Mouse (Mus musculus) ES-E14 (cell line): ENCODE measurements at regions not wholly inside any gene's neighbourhood (a gene's known extent, or its start where the extent isn't known, plus 50 kb on each side); places are given as distances from the start of the nearest gene placed in this dataset.

Experiments used
- HCFC1 ChIP-seq: IDR thresholded peaks from 2 replicates; pipeline ENCODE4 v1.6.1; 2012; ENCODE audit warnings: low read length, inconsistent platforms, borderline replicate concordance; ENCODE audit not compliant: insufficient read depth
- ZC3H11A ChIP-seq: IDR thresholded peaks from 2 replicates; pipeline ENCODE4 v1.6.1; 2012; ENCODE audit warnings: low read depth, mild to moderate bottlenecking, inconsistent platforms, low read length, borderline replicate concordance

- TF ChIP-seq ZC3H11A (no peak), HCFC1 (no peak)
Measured at GRCm38 (mm10) chr12:27646497-27647307, 304.3 kb upstream of the Sox11 start.
